Mouse (Mus musculus) neural tube, embryonic 10.5 days (tissue): Measurements from ENCODE around the gene C1ra.
A peak's percentile ranks its signal among the peaks of the same experiment; 100 is the strongest.
"Not testable (repeated sequence)": the region's sequence is repeated elsewhere in the genome, so short reads cannot be mapped to it uniquely, and the experiment has no call there.

ENCODE experiments used
- DNase-seq: peaks from one replicate; pipeline ENCODE4 v3.0.0-alpha.2; 2017; ENCODE audit warnings: low spot score; ENCODE audit errors: extremely low spot score

C1ra gene

DNA sequence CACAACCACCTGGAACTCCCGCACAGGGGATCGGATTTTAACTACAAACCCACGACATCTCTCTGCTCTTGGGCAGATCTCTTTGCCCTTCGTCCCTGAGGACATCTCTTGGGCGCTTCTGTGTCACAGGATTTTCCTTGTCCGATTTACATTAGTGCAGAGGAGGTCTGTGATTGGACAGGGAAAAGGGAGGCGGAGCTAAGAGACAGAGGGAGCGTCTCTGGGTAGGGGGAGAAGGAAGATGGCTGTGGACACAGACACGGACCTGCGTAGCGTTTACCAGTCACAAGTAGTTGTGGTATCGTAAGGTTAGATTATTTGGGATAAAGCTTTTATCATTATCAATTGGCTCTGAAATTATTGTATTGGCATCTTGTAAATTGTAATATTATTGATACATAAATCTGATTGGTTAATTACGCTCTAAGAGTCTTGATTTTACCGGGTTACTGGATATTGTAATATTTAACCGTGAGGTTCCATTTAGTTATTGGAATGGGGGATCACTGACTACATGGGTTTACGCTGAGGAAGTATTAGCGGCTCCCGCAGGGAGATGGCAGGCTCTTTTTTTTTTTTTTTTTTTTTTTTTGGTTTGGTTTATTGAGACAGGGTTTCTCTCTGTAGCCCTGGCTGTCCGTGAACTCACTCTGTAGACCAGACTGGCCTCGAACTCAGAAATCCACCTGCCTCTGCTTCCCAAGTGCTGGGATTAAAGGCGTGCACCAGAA, 26.6 kb upstream of the C1ra start:
- DNase-seq: no peak

DNA sequence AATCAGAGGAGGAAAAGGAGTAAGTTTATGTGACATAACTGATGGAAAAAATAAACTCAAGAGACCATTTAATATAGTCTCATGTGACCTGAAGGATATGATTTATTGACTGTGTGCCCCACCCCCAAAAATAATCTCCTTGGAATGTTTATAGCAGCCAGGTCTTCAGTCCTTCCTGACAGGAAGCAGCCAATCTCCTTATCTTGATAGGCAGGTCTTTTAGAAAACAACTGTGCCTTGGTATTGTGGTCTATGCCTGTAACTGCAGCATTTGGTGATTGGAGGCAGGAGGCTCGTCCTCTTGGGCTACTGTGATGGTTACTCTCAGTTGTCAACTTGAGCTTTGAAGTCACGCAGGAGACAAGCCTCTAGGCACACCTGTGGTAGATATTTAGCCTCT, 24.7 kb upstream of the C1ra start:
- no peak for DNase-seq

DNA sequence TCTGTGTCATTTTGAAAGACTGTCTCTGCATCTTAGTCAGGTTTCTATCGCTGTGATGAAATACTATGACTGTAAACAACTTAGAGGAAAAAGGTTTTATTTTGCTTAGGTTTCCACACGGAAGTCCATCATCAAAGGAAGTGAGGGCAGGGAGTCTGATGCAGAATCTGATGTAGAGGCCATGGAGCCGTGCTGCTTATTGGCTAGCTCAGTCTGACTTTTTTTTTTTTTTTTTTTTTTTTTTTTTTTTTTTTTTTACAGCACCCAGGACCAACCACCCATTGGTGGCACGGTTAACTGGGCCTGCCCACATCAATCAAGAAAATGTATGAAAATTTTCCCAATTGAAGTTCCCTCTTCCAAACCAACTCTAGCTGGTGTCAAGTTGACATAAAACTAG, 23.3 kb upstream of the C1ra start:
- DNase-seq: no peak

DNA sequence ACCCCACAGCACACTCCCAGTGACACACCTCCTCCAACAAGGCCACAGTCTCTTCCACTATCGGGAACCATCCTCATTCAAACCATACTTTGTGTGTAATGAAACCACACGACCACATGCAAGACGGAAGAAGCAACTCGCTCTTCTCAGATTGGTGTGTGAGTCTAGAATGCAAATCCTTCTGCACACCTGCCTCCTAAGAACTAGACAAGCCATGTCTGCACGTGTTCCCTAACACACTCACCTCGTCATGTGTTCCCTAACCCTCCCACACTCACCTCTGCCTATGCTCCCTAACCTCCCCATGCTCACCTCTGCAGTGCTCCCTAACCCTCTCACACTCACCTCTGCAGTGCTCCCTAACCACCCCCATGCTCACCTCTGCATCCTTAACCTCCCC, 20.8 kb upstream of the C1ra start:
- DNase-seq: no peak

DNA sequence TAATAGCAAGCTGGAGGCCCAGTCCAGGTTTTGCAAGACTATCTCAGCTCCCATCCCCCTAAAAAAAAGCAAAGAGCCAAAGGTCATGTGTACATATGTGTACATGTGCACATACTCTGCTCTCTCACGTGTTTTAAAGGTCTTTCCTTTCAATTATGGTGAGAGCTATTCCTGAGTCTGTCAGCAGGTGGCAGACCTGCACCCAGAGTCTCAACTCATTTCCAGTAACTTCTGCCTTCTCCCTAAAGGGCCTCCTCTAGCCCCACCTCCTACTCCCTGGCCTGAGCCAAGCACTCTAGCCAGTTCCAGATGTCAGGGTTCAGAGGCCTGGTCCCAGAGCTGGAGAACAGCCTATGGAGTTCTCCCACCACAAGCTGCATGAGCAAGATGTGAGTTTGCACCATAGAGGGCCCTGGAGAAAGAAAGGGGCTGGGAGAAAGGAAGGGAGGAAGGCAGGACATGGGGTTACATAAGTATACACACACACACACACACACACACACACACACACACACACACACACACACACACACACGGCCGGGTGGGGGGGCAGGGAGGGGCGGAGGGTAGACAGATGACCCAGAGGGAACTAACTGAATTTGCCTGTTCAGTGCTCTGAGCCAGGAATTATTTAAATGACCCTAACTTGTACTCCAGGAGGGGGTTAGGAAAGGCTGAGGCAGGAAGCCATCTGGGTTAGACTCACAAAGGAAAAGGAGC, 19.2 kb upstream of the C1ra start, which contains the start of gene C1rl:
C1rl (plus strand) TSS at position 272 of the 720 bp plus-strand sequence.
- DNase-seq: peak; percentile 71

DNA sequence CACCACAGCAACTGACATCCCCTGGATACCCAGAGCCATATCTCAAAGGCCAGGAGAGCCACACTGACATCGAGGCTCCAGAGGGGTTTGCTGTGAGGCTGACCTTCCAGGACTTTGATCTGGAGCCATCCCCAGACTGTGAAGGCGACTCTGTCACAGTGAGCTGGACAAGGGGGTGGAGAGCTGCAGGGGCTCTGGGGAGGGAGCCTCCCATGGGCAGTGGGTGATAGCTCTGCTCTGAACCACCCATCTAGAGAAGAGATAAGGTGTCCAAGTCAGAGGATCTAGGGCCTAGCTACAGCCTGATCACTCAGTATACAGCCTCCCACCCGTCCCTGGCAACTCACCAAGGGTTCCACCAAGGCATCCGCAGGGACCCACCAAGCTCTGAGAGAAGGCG, 18.3 kb upstream of the C1ra start:
- no peak for DNase-seq

DNA sequence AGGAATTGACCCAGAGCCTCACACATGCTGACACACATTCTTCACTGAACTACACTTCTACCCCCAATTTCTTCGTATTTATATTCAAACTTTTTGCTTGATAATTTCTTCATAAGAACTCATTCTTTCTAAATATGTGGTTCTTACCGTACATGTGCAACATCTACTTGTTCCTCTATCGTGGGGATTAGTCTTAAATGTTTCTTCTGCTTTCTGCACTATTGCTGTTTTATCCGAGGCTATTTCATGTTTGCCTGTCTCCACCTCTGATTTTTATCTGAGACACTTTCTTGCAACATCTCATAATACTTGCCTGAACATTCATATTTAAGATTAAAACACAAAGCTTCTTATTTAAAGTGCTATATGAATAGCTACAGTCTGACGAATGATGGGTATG, 16.2 kb upstream of the C1ra start:
- no peak for DNase-seq

DNA sequence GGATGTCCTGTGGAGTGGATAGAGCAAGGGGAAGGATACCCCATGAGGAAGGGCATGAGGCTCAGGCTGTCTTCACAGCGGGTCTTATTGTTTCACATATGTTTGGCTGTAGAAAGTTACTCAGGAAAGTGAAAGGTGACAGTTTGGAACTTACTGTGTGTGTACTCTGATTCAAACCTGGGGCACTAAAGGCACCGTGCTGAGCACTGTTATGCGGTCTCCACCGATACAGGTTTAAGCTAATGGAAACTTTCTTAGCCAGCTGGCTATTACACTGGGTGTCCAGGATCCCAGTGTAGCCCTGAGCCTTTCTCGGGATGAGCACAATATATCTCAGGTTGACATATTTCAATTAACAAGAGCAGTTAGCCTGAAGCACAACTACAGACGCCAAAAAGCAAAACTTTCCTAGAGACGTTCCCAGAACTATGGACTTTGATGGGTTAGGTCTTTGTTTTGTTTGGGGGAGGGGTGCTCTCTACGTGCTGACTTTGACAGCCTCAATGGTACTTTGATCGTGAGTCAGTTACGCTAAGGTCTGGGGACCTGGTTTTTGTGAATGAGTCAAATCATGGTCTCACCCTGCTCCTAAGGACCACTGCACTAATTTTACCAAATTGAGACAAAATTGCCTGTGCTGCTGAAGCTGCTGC, 12.2 kb upstream of the C1ra start:
- DNase-seq: no peak

DNA sequence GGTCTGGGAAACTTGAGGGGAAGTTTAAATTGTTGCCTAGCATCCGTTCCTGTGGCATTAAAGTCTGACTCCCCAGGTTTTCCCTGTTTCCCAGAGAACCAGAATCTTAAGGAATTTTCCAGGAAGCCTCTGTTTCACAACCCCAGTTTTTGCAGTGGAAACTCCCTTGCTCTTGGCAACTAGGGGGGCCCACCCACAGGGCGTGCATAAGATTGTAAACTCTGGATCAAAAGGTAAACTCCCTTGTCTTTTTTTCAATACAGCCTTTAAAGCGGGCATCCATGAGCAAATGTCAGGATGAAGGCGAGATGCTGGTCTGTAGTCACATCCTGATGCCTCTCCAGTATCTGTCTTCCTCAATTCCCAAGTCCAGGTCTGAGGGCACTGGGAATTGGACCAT, 10.7 kb upstream of the C1ra start:
- DNase-seq: no peak

DNA sequence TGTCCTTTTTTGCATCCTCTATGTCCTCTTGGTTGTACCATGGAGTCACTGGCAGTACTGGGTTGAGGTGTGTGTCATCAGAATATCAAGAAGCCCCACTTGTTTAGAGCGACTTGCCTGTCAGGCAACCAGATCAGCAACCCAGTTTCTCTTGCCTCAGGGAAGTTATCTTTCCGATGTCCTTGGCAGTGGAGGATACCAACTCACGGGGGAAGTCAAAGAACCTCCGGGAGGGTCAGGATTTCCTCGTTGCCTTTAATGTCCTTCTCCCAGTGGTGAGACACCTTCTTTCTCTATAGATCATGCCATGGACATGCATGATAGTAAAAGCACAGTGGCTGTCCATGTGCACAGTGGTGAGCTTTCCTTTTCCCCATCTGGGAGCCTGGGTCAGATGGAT, 10.2 kb upstream of the C1ra start:
- DNase-seq: no peak

DNA sequence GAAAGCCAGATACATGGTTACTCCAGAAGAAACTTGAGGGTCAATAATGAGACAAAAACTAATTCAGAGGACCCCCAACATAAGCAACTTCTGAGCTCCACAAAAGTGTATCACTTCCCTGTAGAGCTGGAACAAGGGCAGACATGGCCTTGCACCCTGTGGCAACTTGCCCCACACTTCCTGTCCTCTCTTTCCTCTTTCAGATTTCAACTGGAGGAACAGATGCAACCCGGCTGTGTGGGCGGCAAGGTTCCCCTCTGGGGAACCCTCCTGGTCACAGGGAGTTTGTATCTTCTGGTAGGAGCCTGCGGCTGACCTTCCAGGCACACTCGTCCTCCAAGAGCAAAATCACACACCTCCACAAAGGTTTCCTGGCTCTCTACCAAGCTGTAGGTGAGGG, 7.2 kb upstream of the C1ra start:
- DNase-seq: no peak

DNA sequence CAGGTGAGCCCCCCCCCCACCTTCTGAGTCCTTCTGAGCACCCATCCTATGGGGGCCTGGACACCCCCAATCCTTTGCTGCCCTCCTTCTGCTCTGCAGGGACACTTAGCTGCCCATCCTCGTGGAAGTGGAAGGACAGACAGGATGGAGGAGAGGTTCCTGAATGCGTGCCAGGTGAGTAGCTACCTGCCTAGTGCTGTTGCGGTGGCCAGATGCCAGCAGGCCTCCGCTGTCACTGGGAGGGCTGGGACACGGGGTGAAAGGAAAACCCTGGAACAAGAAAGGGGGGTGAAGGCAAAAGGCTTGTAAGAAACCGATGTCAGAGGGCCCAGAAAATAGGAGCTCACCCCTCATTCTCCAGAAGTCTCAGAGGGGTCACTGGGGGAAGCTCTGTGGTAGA, 5.2 kb upstream of the C1ra start:
- DNase-seq: no peak

DNA sequence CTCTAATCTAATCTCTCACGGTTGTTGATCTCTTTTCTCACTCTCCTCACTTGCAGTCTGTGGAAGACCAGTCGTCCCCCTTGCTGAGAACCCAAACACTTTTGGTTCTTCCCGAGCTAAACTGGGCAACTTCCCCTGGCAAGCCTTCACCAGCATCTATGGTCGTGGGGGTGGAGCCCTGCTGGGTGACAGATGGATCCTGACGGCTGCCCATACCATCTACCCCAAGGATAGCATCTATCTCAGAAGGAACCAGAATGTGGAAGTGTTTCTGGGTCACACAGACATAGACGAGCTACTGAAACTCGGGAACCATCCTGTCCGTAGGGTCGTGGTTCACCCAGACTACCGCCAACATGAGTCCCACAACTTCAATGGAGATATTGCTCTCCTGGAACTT, 3.9 kb upstream of the C1ra start:
- DNase-seq: no peak

DNA sequence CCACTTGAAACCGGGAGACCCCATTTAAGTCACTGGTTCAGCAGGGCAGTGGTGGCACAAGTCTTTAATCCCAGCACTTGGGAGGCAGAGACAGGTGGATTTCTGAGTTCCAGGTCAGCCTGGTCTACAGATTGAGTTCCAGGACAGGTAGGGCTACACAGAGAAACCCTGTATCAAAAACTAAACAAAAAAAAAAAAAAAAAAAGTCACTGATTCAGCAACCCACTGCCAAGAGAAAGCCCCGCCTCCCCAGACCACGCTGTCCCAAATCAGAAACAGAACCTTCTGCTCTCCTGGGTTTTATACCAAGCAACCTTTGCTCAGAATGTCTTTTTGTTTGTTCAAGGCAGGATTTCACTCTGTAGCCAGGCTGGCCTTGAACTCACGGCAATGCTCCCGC, 3.0 kb upstream of the C1ra start:
- not testable (repeated sequence) for DNase-seq

DNA sequence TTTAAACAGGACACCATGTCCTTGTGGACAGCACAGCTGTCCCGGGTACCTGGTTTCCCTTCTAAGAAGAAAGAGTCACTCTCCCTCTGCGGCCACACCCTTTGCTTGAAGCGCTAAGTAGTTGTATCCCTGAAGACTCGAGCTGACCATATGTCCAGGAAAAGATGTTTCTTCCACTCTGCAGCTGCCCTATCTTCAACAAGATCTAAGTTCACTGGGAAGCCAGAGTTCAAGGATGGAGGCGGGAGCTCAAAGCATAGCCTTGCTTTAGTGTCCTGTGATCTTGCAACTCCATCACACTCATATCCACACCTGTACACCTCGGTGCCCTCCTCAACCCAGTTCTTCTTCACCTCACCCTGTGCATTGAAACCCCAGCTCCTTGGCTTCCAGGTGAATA, 269 bp upstream of the C1ra start:
- no peak for DNase-seq

DNA sequence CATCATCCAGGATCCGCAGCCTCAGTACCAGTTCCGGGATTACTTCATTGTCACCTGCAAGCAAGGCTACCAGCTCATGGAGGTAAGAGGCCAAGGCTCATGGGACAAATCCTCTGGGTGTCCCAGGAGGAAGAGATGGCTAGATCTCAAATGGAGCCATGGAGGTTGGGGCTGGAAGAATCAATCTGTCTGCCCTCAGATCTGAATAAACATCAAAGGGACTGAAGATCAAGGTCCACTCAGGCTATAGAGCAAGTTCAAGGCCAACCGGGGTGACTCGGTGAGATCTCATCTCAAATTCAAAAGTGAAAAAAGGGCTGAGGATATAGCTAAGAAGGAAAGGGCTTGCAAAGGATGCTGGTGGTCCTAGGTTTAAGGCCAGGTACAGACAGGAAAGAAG, 5.5 kb downstream of the C1ra start:
- DNase-seq: not testable (repeated sequence)

DNA sequence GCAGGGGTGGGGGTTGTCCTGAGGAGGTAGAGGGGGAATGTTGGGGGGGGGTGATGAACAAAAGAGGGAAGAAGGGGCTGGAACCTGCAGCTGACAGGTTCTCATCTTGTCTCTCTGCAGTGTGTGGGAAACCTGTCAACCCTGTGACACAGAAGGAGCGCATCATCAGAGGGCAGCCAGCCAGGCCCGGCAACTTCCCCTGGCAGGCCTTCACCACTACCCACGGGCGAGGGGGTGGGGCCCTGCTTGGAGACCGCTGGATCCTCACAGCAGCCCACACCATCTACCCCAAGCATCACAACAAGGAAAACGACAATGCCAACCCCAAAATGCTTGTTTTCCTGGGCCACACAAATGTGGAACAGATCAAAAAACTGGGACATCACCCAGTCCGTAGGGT, 9.9 kb downstream of the C1ra start:
- not testable (repeated sequence) for DNase-seq

DNA sequence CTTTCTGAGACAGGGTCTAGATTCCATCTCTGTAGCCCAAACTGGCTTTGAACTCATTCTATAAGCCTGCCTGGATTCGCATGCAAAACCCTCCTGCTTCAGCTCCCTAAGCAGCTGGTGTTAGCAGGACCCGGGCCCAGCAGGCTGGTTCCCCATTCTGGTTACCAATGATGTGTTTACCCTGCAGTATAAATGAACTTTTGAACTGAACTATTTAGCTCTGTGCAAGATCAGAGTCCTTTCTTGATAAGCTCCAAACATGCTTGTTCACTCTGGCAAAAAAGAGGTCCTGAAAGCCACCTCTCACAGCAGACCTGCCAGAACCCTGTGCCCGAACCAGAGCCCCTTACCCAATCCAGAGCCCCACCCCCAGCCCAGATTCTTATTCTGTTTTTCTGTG, 15.7 kb downstream of the C1ra start:
- no peak for DNase-seq

DNA sequence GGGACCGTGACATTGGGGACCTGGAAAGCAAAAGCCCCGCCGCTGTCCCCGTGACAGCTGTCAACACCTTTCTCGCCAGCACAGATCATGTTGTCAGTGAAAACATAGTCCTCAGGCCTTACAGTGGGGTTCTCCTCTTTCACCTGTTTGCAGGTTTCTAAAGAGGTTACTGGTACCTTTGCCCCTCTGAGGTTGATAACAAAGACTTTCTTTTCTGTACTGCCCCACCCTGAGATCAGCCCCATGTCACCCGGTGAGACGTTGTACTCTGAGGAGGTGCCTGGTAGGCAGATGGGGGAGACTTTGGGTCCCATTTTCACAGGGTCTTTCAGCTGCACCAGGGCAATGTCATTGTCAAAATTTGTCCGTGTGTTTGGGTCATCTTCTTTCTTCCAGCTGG, 18.9 kb downstream of the C1ra start:
- DNase-seq: no peak

DNA sequence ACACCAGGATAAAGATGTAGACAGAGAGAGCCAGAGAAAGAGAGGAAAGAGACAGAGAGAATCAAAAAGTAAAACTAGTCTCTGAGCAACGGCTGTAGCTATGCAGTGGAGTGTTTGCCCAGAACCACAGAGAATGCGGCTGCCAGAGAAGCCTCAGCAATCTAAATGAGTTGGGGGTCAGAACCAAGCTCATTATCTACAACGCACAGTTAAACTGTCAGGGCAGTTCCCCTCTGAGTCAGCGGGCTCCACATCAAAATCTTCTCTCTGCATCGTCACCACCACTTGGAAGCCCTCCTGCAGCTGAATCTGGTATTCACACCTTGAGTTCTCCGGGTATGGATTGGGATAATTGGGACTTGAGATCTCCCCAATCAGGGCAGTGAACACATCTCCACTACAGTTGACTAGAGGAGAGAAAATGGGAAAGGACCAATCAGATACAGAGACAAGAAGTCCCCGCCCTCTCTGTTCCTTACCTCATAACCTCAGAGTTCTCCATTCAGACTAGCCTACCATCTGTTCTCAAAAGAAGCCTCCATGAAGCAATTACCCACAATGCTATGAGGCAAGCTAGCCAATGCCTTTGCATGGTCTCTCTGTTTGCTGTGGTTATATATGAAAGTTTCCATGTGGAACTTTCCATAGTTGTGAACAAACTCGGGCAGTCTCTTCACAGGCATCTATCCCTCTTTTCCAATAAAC, 24.1 kb downstream of the C1ra start:
- not testable (repeated sequence) for DNase-seq

DNA sequence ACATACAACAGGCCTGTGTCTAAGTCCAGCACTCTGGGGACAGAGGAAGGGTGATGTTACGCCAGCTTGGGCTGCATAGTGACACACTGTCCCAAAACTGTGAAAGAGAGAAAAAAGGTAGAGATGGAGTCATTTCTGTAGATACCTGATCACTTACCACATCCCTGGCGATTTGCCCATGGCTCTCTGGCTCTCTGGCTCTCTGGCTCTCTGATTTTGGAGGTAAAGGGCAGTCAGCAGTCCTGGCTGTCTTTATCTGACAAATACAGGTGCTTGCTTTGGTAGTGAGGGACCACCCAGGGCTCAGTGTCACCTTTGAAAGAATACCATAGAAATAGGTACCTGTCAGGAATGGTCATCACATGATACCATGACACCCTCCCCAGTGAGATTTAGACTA, 29.0 kb downstream of the C1ra start:
- DNase-seq: not testable (repeated sequence)

DNA sequence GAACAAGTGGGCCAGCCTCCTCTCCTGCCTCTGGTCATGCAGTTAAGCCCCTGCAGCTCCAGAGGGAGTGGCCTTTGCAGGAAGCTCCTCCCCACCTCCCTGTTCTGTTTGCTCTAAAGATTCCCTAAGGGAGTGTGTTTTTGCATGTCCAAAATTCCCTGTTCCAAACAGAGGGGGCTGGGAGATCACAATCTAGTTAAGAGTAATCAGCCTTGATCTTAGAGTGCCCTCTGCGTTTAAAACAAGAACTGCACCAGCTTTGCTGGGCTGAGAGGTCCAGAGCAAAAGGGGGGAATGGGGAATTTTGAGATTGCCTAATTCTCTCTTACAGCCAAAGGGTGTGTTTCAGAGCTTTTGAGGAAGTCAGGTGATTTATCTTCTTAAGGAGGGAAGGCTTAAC, 30.1 kb downstream of the C1ra start, which contains the start of gene C1s1:
C1s1 (minus strand) TSS at position 76 of the 400 bp plus-strand sequence.
- DNase-seq: not testable (repeated sequence)
